Mouse (Mus musculus) brain, embryonic 18.5 days (tissue): ENCODE measurements around the gene Efcab2.
A peak's percentile ranks its signal among the peaks of the same experiment; 100 is the strongest.
"Not testable (repeated sequence)": the region's sequence is repeated elsewhere in the genome, so short reads cannot be mapped to it uniquely, and the experiment has no call there.

Experiments
- DNase-seq: peaks from one replicate; pipeline ENCODE4 v3.0.0-alpha.2; 2012; ENCODE audit warnings: low read depth, low spot score

Gene Efcab2

DNA sequence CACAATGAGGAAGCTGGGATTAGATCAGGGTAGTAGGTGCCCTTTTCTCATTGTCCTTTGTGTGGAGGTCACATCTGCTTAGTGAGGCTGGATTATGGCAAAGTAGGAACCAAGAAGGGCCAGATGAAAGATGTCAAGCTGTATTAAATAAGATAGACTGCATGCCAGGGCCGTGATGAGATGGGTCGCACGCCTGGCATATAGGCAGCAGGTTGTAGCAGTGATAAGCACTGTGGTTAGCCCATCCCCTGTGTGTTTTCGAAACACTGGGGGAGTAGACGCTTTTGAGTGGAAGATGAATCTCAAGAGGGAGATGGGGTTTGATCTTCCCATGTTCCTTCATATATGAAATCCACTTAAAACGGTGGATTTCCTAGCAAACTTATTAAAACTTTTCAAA lies 3.9 kb upstream of the Efcab2 start:
- no peak for DNase-seq

DNA sequence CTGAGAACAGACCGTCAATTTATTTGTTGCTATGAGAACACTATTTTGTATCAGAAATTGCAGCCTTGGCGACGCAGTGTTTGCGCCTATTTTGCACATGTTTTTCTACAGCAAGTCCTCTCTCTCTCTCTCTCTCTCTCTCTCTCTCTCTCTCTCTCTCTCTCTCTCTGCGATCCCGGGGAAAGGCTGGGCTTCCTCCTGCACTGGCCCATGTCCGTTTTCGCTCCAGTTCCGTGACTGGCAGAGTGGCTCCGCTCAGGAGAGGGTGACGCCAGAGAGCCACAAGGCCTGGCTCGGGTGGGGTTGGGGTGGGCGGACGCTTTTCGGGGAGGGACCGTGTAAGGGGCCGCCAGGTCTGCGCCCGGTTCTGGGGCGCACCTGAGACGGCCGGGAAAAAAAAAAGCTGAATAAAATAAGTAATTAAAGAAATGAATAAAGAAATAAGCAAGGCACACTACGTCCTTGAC lies 407 bp upstream of the Efcab2 start:
- peak; percentile 73 for DNase-seq

DNA sequence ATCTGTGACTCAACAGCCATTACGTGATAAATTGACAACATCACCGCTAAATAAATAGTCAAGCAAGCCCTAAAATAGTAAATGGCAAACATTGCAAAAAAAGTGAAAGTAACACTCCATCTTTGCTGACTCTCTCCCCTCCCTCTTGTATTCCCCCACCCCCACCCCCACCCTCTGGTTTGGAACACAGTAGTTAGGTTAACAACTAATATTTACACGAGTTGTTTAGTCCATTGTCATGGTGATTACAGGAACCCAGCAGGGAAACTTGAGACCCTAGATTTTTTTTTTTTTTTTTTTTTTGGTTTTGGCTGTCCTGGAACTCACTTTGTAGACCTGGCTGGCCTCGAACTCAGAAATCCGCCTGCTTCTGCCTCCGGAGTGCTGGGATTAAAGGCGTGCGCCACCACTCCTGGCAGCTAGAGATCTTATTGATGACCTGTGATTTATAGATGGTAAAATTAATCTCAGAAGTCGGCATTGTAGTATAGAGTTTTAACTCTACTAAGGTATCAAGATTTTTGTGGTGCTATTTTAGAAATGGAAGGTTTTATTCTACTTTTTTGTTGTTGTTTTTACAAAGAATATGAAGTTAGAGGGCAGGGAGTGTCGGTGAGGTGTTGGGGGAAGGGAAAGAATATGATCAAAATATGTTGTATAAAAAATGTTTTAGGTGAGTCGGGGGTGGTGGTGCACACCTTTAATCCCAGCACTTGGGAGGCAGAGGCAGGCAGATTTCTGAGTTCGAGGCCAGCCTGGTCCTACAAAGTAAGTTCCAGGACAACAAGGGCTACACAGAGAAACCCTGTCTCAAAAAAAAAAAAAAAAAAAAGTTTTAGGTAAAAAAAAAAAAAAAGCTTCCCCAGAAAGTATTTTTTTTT lies 1.1 kb downstream of the Efcab2 start:
- DNase-seq = no peak

DNA sequence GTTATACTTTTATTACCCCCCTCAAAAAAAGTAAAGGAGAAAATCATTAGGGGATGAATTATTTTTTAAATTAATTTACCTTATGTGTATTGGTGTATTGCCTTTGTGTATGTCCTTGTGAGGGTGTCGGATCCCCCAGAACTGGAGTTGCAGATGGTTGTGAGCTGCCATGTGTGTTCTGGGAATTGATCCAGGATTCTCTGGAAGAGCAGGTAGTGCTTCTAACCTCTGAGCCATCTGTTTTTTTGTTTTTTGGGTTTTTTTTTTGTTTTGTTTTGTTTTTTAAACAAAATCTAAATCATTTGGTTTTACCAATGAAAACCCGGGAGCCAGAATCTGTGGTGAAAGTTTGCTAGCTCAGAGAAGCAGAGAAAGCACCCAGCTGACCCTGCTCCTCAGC lies 1.8 kb downstream of the Efcab2 start:
- DNase-seq = no peak

GRCm38 (mm10) chr1:178408901-178409361 lies 3.0 kb downstream of the Efcab2 start:
- DNase-seq = no peak

DNA sequence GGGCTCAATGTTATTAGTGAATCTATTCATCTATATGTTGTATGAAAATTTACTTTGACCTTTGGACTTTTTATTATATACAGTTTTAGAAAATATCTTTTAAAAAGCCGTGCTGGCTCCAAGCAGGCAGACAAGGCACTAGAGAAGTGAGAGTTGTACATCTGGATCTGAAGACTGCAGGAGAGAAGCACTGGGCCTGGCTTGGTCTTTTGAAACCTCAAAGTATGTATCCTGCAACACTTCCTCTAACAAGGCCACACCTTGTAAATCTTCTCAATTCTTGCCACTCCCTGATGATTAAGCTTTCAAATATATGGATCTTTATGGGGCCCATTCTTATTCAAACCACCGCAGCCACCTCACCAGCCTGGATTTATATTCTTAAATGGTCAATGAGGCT lies 7.5 kb downstream of the Efcab2 start:
- not testable (repeated sequence) for DNase-seq

DNA sequence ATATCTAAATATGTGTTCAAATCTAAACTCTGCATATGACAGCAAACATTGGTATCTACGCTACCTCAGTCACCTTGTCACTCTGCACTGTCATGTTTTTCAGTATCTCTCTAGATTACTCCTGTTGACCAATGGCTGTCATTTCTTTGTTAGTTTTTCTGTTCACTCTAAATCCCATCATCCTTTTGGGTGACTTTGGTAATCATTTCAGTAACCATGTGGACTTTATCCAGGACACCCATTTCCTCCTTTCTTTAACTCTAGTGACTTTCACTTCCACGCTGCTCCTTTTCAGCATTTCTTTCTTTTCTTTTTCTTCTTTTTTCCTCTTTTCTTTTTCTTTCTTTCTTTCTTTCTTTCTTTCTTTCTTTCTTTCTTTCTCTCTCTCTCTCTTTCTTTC lies 13.7 kb downstream of the Efcab2 start:
- DNase-seq = no peak

DNA sequence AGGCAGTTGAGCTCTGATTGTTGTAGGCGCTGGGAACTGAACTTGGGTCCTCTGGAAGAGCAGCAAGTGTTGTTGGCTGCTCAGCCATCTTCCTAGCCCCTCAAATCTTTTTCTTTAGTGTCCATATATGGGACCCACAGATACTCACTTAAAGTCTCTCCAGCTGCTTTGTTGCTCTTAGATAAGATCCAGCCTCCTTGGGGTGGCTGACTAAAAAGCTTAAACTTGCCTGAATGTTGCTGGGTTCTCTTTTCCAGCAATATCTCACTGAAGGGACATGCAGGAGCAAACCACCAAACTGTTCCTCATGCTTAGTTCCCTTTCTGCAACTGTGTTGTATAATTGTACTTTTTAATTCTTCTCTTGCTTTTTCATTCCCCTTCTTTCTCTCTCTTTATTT lies 17.8 kb downstream of the Efcab2 start:
- DNase-seq = no peak

GRCm38 (mm10) chr1:178431619-178432444 lies 25.9 kb downstream of the Efcab2 start:
- no peak for DNase-seq

DNA sequence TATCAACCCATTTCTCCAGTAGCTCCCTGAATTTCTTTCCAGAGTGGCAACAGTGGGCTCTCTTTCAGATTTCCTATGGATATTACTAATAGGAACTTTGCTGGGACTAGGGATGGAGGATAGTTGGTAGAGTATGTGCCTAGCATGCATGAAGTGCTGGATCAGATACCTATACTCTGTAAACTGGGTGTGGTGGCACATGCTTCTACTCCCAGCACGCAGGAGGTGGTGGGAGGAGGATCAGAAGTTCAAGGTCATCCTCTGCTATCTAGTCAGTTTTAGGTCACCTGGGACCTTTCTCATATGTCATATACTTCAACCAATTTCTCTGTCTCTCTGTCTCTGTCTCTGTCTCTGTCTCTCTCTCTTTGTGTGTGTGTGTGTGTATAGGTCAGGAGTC lies 27.7 kb downstream of the Efcab2 start:
- no peak for DNase-seq

- no peak for DNase-seq
Observed at GRCm38 (mm10) chr1:178444407-178444806, 38.5 kb downstream of the Efcab2 start.

DNA sequence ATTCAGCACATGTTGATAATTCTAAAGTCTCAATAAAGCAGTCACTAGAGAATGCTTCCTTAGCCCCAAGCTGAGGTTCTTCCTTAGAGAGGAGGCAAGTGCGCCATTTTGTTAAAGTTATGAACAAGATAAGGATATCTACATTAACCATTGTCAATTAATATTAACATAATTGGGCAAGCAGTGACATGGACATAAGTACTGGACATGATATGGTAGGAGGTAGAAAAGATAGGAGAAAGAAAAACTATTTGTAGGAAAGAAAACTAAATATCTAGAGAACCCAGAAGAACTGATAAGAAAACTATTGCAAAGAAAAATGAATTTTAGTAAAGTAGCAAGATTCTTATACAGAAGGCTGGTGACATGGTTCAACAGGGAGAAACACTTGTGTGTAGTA lies 41.2 kb downstream of the Efcab2 start:
- no peak for DNase-seq

- DNase-seq = no peak
Observed at GRCm38 (mm10) chr1:178448271-178448744, 42.4 kb downstream of the Efcab2 start.

DNA sequence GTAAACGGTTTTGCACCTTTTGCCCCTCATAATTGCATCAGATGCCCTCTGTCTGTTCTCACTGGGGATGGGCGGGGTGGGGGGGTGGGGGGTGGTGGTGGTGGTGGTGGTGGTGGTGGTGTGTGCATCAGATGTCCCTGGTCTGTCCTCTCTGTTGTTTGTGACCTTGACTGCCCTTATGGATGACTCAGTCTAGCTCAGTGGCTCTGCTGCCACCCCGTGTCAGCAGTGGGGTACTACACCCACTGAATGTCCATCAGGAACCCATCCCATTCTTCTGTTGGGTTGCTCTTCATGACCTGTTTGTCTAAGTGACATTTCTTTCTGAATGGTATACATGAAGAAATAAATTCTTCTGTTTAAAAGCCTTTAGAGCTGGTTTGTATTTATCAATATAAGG lies 43.3 kb downstream of the Efcab2 start:
- no peak for DNase-seq

GRCm38 (mm10) chr1:178449933-178450332 lies 44.0 kb downstream of the Efcab2 start:
- DNase-seq = no peak

DNA sequence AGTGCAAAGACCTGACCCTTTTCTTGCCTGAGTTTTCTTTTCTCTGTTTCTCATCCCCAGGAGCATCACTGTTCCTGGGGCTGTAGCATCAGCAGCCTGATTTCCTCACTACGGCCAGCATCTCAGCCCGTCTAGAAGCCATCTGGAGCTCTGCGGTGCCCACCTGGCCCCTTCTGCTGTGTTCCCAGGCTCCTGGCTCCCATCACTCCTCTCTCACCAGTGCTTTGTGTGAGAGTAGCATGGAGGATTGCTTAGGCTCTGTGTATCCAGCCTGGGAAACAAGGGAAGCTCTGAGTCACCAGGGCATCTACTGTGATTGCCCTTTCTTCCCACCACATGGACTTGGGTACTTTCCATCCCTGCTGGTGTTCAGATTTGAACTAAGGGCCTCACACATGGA lies 48.2 kb downstream of the Efcab2 start:
- DNase-seq = no peak

DNA sequence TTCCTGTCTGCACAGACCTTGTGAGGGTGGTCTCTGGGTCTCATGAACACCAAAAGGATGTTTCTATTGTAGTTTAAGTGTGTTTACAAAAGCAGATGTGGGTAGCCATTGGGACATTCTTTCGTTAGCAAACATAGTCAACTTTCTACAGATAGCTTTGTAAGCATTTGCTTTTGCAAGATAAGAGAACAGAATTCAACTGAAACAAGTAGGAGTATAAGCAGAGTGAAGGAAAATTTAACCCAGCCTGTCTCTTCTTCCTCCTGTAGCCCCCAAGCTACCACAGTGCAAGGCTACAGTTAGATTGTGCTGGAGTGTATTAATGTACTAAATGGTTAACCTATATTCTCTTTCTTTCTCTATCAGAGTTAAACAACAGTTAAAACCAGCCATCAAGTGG lies 49.2 kb downstream of the Efcab2 start:
- no peak for DNase-seq

GRCm38 (mm10) chr1:178458029-178458428 lies 52.1 kb downstream of the Efcab2 start:
- no peak for DNase-seq

GRCm38 (mm10) chr1:178463712-178464111 lies 57.8 kb downstream of the Efcab2 start:
- DNase-seq = peak; percentile 40

DNA sequence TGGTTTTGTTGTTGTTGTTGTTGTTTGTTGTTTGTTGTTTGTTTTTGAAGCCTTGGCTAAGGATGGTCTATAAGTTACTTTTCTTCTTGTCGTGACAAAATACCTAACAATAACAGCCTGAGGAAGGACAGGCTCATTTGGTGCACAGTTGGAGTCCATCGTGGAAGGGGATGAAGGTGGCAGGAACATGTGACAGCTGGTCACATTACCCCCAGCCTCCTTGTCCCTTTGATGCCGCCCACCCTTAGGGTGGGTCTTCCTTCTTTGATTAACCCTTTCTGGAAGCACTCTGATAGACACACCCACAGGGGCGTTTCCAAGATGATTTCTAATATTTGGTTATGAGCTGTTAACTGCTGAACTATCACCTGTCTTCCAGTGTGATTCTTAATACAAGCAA lies 58.3 kb downstream of the Efcab2 start:
- DNase-seq = no peak

GRCm38 (mm10) chr1:178467594-178467993 lies 61.7 kb downstream of the Efcab2 start:
- no peak for DNase-seq

- no peak for DNase-seq
Observed at GRCm38 (mm10) chr1:178468280-178468679, 62.4 kb downstream of the Efcab2 start.
